Mouse (Mus musculus): ENCODE data around the gene Nfix.

Gene Nfix

DNA sequence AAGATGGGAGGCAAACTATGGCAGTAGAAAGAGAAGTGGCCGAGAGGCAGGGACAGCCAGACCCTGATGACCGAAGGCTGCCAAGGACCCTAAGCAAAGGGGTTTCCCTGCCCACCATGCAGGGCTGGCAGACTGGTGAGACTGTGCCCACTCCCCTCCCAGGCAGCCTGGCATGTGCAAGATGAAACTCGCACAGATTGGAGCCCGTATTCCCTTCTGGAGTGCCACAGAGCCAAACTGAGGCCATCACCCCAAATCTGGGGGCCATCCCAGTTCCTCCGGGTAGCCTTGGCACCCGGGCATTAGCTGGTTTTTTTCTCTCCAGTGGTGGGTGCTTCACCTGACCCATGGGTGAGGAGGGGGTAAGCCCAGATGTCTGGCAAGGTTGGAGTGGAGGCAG, 2.2 kb downstream of the Nfix start:
- no peak for DNase-seq (ENCODE audit: low spot score in 2 of 2)

DNA sequence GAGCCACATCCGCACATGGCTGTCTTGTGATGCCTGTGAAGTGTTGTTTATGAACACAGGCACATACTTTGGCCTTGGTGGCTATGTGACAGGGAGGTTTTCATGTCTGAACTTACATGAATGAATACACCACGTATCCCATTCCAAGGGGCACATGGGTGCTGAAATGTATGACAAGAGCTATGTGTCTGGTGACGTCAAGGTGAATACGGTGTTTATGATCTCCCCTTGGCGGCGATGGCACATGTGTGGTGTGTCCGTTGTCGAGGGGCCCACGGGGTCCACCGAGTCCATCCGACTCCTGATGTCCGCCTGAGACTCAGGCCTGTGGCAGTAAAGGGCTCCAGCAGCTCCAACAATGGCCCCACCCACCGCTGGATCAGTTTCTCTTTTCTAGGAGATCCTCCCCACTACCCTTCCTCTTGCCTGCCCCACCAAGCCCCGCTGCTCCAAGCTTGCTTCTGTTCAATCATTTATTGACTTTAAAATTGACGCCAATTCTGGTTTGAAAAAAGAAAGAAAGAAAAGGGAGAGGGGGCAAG, 2.8 kb downstream of the Nfix start:
- no peak for DNase-seq (ENCODE audit: low spot score in 2 of 2)

DNA sequence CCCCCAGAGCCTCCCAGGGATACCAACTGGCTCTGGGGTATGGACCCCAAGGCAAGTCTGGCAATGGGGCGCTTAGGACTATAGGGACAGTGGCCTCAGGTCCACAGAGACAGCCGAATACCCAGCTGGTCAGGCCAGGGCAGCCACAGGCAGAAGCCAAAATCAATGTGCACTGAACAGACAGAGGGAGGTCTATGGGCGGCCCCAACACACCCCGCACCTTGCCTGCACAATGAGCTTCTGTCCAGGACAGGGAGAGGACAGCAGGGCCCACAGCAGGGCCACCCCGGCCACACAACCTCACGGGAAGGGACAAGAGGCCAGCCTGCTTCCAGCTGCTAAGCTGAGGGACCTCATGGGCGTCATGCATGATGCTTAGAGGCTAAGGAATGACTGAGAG, 5.7 kb downstream of the Nfix start:
- DNase-seq (ENCODE audit: low spot score in 2 of 2), result no peak

GRCm38 (mm10) chr8:84793791-84794485, 6.2 kb downstream of the Nfix start:
- no peak for DNase-seq (ENCODE audit: low spot score in 2 of 2)

DNA sequence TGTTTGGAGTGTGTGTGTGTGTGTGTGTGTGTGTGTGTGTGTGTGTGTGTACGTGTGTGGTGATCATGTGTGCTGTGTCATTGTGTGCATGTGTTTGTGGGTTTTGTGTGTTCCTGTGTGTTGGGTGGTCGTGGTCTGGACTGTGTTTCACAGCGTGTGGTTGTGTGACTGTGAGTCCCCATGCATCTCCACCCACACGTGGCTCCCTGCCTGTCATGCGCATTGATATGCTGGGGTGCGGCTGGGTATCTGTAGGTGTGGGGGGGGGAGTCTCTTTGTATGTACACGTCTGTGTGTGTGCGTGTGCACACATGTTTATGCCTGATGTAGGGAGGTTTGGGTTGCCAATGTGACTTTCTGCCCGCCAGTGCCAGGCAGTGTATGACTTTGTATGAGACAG, 7.0 kb downstream of the Nfix start:
- DNase-seq (ENCODE audit: low spot score in 2 of 2), result no peak

GRCm38 (mm10) chr8:84792429-84792947, 7.7 kb downstream of the Nfix start:
- no peak for DNase-seq (ENCODE audit: low spot score in 2 of 2)

GRCm38 (mm10) chr8:84790537-84790936, 9.6 kb downstream of the Nfix start:
- DNase-seq (ENCODE audit: low spot score in 2 of 2), result no peak

DNA sequence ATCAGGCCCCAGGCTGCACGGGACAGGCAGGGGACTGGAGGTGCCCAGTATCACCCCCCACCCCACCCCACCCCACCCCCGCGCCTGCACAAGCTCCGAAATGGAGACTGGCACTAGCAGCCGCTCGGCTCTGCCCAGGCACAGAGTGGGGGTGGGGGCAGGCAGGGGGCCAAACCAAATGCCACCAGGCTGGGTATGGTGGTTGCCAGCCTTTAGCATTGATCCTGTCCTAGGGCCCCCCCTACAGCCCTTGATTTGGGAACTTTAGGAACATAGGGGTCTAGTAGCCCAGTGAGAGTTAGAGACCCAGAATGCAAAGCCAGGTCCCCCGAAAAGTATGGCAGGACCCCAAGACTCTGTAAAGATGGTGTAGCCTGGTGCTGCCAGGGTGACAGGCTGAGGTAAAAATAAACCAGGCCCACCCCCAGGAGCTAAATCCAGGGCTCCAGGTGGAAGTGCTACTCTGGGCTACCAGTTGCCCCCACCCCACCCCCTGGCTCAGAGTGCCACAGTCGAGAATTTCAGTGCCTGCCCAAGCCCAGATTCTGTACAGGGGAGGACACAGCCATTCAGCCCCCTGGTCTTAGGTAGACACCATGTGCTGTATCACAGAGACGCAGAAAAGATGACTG, 10.2 kb downstream of the Nfix start:
- no peak for DNase-seq (ENCODE audit: low spot score in 2 of 2)

- no peak for DNase-seq (ENCODE audit: low spot score in 2 of 2)
Measured at GRCm38 (mm10) chr8:84789345-84789744, 10.8 kb downstream of the Nfix start.

GRCm38 (mm10) chr8:84788896-84789295, 11.2 kb downstream of the Nfix start:
- DNase-seq (ENCODE audit: low spot score in 2 of 2), result peak; percentile 71 to 85

- no peak for DNase-seq (ENCODE audit: low spot score in 2 of 2)
Measured at GRCm38 (mm10) chr8:84787523-84788302, 12.4 kb downstream of the Nfix start.

GRCm38 (mm10) chr8:84786801-84787467, 13.2 kb downstream of the Nfix start:
- DNase-seq (ENCODE audit: low spot score in 2 of 2), result no peak

GRCm38 (mm10) chr8:84785756-84786677, 14.1 kb downstream of the Nfix start:
- DNase-seq (ENCODE audit: low spot score in 2 of 2), result peak in 1 of 2 experiments; percentile 67

DNA sequence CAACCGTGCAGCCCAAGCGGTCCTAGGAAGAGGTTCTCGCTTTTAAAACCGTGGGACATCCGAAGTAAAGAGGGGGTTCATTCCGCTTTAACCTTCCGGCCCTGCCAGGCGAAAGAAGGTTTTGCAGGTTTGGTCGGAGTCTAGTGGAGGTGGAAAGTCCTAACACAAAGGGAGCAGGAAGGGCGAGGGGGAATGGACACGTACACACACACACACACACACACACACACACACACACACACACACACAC, 14.7 kb downstream of the Nfix start:
- DNase-seq (ENCODE audit: low spot score in 2 of 2), result no peak

GRCm38 (mm10) chr8:84784681-84785505, 15.3 kb downstream of the Nfix start:
- DNase-seq (ENCODE audit: low spot score in 2 of 2), result no peak

GRCm38 (mm10) chr8:84783919-84784581, 16.1 kb downstream of the Nfix start:
- DNase-seq (ENCODE audit: low spot score in 2 of 2), result no peak

DNA sequence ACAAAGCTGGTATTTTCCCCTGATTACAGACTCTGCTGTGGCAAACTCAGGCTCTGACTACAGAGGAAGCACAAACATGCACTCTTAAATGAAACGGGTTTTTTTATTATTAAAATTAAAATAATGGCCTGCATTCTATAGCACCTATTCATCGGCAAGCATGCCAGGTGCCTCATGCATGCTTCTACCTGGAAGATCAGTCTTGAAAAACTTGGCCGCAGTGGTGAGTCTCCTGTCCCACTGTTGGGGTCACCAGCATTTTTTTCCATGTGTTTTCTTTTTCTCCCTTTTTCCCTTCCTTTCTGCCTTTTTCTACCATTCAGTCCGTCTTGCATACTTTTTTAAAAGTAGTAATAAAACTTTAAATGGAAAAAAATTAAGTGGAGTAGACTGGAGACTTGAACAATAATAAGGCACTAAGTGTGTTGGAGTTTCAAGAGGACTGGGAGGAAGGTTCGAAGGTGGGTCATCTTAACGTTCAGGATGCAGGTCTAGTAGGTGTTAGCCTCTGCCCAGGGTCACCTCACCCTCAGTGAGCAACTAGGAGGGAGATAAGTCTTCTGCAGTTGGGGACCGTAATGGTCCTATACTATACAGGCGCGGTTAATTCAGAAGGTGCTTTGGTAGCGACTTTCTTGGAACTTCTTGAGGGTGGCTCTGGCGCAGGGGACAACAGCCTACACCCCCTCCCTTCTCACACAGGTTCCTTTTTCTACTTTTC, 16.8 kb downstream of the Nfix start:
- no peak for DNase-seq (ENCODE audit: low spot score in 2 of 2)

- DNase-seq (ENCODE audit: low spot score in 2 of 2), result no peak
Measured at GRCm38 (mm10) chr8:84782680-84783079, 17.5 kb downstream of the Nfix start.
